Mouse (Mus musculus): Measurements from ENCODE around the gene Dlst.

The Dlst gene

DNA sequence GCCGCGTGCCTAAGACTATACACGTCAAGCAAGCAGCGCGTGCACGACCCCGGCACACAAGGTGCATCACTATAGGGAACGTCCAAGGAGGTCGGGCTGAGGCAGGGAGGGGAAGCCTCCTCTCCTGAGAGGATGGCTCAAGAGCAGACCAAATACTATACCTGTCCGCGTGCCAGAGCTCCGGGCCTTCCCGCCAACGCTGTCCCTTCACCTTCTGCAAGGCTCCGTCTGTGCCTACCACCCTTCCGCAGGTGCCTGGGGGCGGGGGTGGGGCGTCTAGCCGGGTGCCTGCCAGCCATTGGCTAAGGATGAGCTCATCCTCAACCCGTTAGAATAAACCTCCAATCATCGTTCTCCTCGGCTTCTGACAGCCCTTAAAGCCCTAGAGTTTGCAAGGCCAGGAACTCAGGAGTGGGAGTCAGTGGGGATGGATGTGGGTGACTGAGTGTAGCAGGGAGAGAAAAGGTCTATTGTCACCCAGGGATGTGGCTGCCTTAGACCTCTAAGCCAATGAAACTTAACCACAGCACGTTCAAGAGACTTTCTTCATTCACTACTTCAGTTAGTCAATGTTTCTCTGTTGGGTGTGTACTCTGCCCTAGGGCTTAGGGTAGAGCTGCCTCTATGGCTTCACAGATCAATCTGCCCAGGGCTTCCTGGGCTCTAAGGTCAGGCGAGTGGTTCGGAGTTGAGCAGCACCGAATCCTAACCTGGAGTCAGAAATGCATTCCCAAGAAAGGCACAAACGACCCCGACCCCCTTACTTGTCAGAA lies 40.6 kb downstream of the Dlst start, which contains the start of gene Rps6kl1:
Gene Rps6kl1 (minus strand): TSS at position 263 of the 773 bp plus-strand sequence.
- DNase-seq (ENCODE audit: low spot score): no peak

- DNase-seq (ENCODE audit: low spot score): no peak
Observed at GRCm38 (mm10) chr12:85153011-85153410, 42.4 kb downstream of the Dlst start.

DNA sequence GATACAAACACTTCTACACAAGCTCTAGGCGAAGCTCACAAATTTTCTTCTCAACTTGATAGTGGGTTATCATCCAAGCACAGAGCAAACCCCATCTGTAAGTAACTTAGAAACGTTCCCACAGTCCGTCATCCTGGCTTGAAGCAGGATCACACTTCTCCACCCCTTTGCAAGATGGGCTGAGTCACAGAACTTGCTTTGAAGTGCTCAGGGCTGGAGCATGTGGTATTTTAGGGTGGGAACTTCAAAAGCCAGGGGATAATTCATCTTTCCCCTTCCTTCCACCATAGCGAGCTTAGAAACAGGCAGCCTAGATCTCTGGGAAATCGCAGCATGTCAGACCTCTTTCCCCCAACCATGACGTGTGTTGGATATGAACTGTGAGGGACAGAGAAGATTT lies 45.7 kb downstream of the Dlst start:
- no peak for DNase-seq (ENCODE audit: low spot score)

DNA sequence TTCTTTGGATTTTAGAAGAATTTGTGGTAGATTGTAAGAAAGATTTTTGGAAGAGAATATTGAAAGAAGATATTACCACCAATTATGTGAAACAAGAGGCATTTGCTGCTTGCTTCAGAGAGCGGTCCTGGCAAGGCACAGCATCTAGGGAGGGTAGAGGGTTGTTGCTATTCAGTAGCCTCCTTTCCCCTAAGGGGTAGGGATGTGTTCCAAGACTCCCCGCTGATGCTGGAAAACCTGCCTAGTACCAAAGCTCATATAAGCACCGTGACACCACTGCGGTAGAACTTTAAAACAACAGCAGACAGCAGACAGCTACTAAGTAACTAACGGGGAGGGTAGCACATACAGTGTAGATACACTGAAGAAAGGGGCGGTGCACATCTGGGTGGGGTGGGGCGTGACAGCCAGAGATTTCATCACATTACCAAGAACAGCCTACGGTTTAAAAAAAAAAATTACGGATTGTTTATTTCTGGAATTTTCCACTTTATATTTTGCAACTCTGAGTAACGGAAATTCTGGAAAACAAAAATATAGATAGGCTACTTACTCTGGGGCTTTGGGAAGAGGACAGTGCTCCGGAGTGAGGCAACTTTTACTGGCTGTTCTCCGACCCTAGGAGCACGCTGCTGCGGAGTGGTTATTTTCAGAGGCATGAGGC lies 47.3 kb downstream of the Dlst start:
- no peak for DNase-seq (ENCODE audit: low spot score)

GRCm38 (mm10) chr12:85158801-85159200 lies 48.2 kb downstream of the Dlst start:
- DNase-seq (ENCODE audit: low spot score): no peak

GRCm38 (mm10) chr12:85159592-85159991 lies 49.0 kb downstream of the Dlst start:
- DNase-seq (ENCODE audit: low spot score): no peak

DNA sequence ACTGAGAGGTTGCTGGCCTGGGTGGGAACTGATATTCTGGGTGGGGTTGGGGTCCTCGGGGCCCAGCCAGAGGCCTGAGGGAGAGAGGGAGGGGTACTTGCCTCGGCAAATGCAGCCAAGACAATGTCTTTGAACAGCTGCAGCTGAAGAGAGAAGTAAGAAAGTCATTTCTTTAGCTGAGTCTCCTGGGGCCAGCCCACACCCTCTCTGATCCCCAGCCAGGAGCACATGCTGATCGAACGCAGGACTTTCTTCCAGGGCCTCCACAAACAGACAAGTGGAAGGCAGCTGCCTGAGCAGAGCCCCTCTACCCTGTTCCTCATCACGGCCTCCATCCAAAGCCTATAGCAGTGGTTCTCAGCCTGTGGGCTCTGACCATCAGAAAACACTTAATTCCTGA lies 54.4 kb downstream of the Dlst start:
- no peak for DNase-seq (ENCODE audit: low spot score)

DNA sequence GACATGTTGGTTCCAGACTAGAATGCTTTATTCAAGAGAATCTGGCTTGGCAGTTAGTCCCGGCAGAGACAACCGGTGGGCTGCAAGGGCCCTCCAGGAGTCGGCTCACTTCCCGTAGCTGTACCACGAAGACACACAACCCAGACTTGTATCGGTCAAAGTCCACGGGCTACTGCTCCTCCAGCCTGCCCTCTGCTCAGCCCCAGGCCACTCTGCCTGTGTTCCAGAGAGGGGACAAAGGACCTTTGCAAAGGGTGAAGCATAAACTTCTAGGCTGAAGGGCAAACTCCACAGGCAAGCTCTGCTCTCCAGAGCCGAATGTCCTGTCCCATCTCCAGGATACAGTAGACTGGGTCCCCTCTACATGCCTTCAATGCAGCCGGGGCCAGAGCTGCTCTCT lies 56.0 kb downstream of the Dlst start:
- no peak for DNase-seq (ENCODE audit: low spot score)

DNA sequence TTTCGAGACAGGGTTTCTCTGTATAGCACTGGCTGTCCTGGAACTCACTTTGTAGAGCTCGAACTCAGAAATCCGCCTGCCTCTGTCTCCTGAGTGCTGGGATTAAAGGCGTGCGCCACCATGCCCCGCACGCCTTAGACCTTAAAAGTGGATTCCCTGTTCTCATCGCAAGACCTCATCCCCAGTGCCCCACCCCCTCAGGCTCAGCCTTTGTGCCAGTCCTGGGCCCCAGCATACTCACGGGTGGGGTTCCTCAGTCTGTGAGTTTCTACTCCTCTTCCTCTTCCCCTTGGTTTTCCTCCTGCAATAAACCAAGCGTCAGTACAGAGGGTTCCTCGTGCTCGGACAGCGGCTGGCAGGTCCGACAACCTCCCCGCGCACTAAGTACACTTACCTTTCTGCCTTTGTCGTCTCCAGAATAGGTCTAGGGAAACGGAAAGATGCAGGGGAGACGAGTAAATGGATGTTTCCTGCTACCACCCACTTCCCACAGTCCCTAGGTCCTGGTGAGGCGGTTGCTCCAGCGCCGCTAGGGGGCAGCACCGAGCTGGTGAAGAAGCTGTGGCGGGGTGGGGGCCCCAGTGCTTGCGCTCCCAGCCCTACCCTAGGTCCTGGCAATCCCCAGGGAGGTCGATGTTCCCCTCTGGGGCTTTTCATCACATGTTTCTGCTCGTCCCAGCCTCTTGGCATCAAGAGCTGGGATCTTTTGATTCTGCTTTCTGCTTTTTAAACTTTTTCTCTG lies 58.7 kb downstream of the Dlst start:
- DNase-seq (ENCODE audit: low spot score): no peak

GRCm38 (mm10) chr12:85169877-85170276 lies 59.2 kb downstream of the Dlst start:
- no peak for DNase-seq (ENCODE audit: low spot score)

- DNase-seq (ENCODE audit: low spot score): no peak
Observed at GRCm38 (mm10) chr12:85170284-85170947, 59.8 kb downstream of the Dlst start.

DNA sequence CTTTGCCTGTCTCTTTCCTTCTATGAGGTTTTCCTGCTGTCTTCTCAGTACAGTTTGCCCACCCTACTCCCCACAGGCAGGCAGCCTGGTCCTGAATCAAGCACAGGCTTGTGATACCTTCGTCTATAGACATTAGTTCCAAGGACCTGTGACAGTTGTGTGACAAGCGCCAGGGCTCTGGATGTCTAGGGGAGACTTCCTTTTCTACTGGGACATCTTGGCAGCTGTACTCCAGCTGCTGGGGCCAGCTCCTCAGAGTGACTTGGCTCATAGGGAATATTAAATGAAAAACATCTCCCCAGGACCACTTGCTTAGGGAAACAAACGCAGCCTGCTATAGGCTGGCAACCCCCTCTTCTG lies 60.3 kb downstream of the Dlst start:
- no peak for DNase-seq (ENCODE audit: low spot score)

DNA sequence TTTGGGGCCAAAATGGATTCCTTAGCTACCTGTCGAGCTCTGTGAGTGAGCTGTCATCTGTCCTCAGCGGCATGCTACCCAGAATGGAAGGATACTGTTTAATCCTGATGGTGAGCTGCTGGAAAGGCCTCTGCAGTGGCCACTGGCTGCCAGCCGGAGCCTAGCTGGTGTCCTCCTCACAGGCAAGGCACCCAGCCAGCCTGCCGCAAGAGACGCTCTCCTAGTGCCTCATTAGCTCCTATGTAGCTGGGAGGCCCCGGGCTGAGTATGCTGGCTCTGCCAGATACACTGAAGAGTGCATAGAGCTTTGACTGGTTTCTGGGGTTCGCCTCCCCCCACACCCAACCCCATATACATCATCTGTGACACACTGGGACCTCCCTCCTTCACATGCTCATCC lies 63.4 kb downstream of the Dlst start:
- no peak for DNase-seq (ENCODE audit: low spot score)

GRCm38 (mm10) chr12:85175087-85175675 lies 64.5 kb downstream of the Dlst start:
- DNase-seq (ENCODE audit: low spot score): no peak

- no peak for DNase-seq (ENCODE audit: low spot score)
Observed at GRCm38 (mm10) chr12:85175926-85176845, 65.6 kb downstream of the Dlst start.

DNA sequence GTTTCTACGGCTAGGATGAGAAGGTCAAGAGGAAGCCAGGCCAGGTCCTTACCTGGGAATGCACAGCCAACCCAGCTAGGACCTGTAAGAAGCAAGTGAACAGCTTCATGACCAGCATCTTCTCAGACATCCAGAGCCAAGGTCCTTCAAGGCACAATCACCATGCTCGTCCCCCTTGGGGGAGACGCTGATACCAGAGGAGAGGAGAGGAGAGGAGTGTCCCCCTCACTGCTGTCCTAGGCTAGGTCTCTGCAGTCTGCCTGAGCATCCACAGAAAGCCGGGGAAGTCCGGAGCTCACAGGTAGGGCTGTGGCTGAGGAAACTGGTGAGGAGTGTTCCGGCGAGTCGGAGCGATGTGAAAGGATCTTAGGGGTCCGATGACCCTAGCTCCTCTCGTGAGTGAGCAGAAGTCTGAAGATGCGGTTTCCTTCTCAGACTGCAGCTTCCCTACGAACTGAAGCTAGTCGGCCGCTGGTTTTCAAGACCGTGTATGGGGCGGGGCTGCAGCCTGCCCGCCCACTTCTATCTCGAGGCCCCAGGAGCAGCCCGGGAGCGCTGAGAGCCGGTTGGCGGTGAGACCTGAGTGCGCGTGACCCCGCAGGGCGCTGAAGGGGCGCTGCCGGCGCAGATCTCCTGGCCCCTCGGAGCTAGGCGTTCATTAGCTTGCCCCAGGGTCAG lies 66.4 kb downstream of the Dlst start:
- DNase-seq (ENCODE audit: low spot score): no peak

DNA sequence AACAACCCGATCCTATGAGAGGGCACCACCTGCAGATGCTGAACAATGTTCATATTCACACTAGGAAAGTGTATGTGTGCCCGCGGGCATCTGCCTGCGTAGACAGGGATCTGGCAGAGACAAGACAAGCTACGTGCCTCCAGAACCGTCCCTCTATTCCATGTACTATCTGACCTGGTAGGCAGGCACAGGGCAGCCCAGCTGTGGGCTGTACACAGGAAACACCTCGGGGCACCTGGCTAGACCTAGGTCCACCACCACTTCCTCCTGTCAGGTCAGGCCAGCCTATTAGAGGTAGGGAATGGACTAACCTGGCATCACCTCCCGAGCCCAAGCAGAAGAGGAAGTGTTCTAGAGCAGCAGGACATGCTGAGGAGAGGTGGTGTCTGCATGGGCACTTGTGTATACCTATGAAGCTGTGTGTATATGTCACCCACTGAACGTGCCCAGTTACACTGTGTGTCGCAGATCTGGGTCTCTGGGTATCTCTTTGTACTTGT lies 67.2 kb downstream of the Dlst start, which contains the start of gene Pgf:
Gene Pgf (minus strand): TSS at position 51 of the 500 bp plus-strand sequence.
- no peak for DNase-seq (ENCODE audit: low spot score)

DNA sequence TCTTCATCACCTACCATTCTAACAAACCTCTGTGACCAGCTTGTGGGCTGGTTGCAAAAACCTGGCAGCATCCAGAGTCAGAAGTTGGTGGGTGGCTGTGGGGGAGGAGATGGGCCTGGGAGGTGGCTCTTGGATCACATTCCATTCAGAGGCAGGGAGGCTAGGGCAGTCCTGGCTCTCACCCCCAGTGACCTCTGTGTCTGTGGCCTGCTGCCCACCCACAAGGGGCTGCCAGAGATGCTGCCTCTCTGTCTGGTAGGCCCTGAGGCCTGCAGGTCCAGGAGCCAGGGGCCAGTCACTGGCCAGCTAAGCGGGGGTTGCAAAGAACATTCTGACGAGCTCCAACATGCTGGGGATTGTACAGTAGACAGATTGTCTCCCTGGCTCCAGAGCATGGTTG lies 67.7 kb downstream of the Dlst start:
- no peak for DNase-seq (ENCODE audit: low spot score)

DNA sequence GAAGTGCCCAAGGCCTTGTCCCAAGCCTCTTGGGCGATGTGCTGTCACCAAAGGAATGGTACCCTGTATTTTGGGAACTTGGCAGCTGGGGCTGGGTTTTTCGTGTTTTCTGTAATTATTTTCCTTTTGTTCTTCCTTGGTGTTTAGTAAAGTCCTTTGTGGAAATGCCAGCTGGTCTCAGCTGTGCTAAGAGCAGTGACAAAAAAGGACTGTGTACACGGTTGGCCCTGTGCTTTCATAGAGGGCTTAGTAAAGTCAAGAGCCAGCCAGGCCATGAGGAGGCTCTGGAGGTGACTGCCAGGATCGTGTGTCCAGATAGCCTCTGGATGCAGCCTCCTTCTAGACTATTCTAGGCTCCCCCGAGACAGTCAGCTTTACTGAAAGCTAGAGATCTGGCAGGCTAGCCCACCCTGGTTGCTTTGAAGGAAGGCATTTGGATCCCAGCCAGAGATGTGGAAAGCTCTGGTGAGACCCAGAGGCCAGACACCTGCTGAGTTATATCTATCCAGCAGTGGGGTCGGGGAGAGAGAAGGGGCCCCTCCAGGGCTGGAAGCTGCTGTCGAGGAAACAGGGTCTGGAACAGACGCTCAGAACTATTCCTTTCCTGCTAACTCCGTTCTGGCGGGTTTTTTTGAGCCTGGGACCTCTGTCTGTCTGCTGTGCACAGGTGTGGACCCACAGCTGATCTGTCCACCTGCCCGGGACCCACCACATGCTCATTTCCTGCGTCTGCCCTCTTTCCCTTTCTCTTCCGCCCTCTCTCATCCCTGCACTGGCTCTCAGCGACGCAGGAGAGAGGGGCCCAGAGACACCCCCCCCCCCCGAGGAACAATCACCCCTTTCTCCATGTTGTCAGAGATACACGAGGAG lies 71.1 kb downstream of the Dlst start:
- no peak for DNase-seq (ENCODE audit: low spot score)

Measured in ovary, adult 18-20 months (tissue).